8 mouse cellular contexts compared by ENCODE assay signal in genomic region chr10:59494044-59494443, GRCm38 (mm10). TPM values are rescaled to one million over a fixed set of nuclear protein-coding genes. Genes with fewer than 3 reads are reported as not detected.
DNase-seq lines count a peak whose midpoint lies in the region; ATAC-seq and TF ChIP-seq lines count a peak whose summit lies in the region.
"Had no signal": no experiment of that assay in that cellular context is flagged by ENCODE, and none has a peak within 500 bp of the region (broad histone marks: within the 10 kb centered on the region; RNA-seq: fewer than 3 reads in every experiment).

No protein-coding gene starts in this region.

- H3K4me2 ChIP-seq in forebrain, postnatal 0 days (ENCODE audit: low read depth) = no peak overlapping the region

- H3K27me3 ChIP-seq in forebrain, postnatal 0 days (ENCODE audit: insufficient read depth, low read length) = no peaks in the 10 kb centered on the region

- TF ChIP-seq CTCF in forebrain, postnatal 0 days (IDR thresholded peaks at IDR 0.05; ENCODE audit: low read depth) = no peak

- H3K9ac ChIP-seq in forebrain, postnatal 0 days = no peak overlapping the region

- WGBS in forebrain, postnatal 0 days = 65% methylated on average over 2 of the region's 2 CpGs

- H3K9me3 ChIP-seq in forebrain, postnatal 0 days (ENCODE audit: low read length) = no peaks in the 10 kb centered on the region

- no peak overlapping the region for H3K27ac ChIP-seq in forebrain, postnatal 0 days (ENCODE audit: low read depth, low read length)

- no peaks in the 10 kb centered on the region for H3K36me3 ChIP-seq in forebrain, postnatal 0 days (ENCODE audit: insufficient read depth)

- H3K4me1 ChIP-seq in forebrain, postnatal 0 days (ENCODE audit: insufficient read depth) = no peaks in the 10 kb centered on the region

- no peak for ATAC-seq in forebrain, postnatal 0 days

- no peak overlapping the region for H3K4me3 ChIP-seq in forebrain, postnatal 0 days (ENCODE audit: low read depth, low read length)

- DNase-seq in kidney, postnatal 10 days = peak; percentile 55
- DNase-seq in kidney, adult 11 months = no peak
- DNase-seq in NIH3T3 (ENCODE audit: low read depth) = peak; percentile 33
- DNase-seq in brain, adult 2 months (ENCODE audit: low read depth, low spot score) = peak; percentile 78
- DNase-seq in lung, postnatal 36 days = peak; percentile 50
- DNase-seq in T-cell, adult 2 months (ENCODE audit: low spot score) = no peak
- DNase-seq in forebrain, postnatal 0 days = no peak
- DNase-seq: layer of hippocampus, adult 9-11 months had no signal

RNA-seq across cellular contexts. Expression of gene Oit3, which starts 52.5 kb away (rescaled TPM):
- 0.19 TPM in 1 of 2 replicates, not detected in the other for total RNA-seq in forebrain, postnatal 0 days (2014; rRNA removed)
- polyA plus RNA-seq in forebrain, postnatal 0 days (2015; fragmentation: Nextera tagmentation; extraction: Ambion mirVana) = 0.10 and 0.27 TPM in 2 replicates

Comparison
In these comparisons a context has a peak if more than half of its experiments do, and no peak if none do; other contexts are left out.
1. DNase-seq: peak in kidney, postnatal 10 days (single experiment), NIH3T3 (single experiment), brain, adult 2 months (single experiment) and lung, postnatal 36 days (single experiment); none in kidney, adult 11 months (single experiment), T-cell, adult 2 months (single experiment) and forebrain, postnatal 0 days (single experiment).